Mouse (Mus musculus) MEL (cell line): Measurements from ENCODE around the gene S100a1.

Source experiments
- CTCF ChIP-seq, 3 experiments: IDR thresholded peaks in 2 of 3; conservative IDR thresholded peaks in 1 of 3; 2 replicates each; pipeline ENCODE4 v1.5.1; 2011 to 2012; ENCODE audit warnings: low read length in 3 of 3, low read depth in 2 of 3, mild to moderate bottlenecking in 2 of 3, improper control_type of control experiment in 1 of 3, inconsistent platforms in 1 of 3, mixed read lengths in 1 of 3, moderate library complexity in 1 of 3; ENCODE audit not compliant: control insufficient read depth in 1 of 3, insufficient read depth in 1 of 3, poor library complexity in 1 of 3, severe bottlenecking in 1 of 3
- POLR2A ChIP-seq, 2 experiments: IDR thresholded peaks; 2 replicates each; pipeline ENCODE4 v1.6.1; 2011 to 2012; ENCODE audit warnings: low read length in 2 of 2, mild to moderate bottlenecking in 2 of 2, control low read depth in 1 of 2, improper control_type of control experiment in 1 of 2, low read depth in 1 of 2, moderate library complexity in 1 of 2; ENCODE audit not compliant: control insufficient read depth in 1 of 2, insufficient read depth in 1 of 2, poor library complexity in 1 of 2
- RCOR1 ChIP-seq: IDR thresholded peaks from 2 replicates; pipeline ENCODE4 v1.6.1; 2012; ENCODE audit warnings: low read depth, mild to moderate bottlenecking, inconsistent platforms, low read length, improper control_type of control experiment
- TAL1 ChIP-seq: IDR thresholded peaks from 2 replicates; pipeline ENCODE4 v1.6.1; 2012; ENCODE audit warnings: mild to moderate bottlenecking, inconsistent platforms, low read length, moderate library complexity, mixed read lengths
- USF1 ChIP-seq: IDR thresholded peaks from 2 replicates; pipeline ENCODE4 v1.6.1; 2014; ENCODE audit warnings: low read depth, mild to moderate bottlenecking, inconsistent platforms, low read length, improper control_type of control experiment, moderate library complexity

- no peak for TF ChIP-seq POLR2A (IDR thresholded peaks at IDR 0.05; ENCODE audit: control insufficient read depth in 1 of 2, insufficient read depth in 1 of 2, low read depth in 1 of 2, low read length in 2 of 2, poor library complexity in 1 of 2)
- TF ChIP-seq CTCF (IDR thresholded peaks at IDR 0.05 in 2 of 3, conservative IDR thresholded peaks at IDR 0.05 in 1 of 3; ENCODE audit: control insufficient read depth in 1 of 3, insufficient read depth in 1 of 3, low read depth in 2 of 3, low read length in 3 of 3, poor library complexity in 1 of 3, severe bottlenecking in 1 of 3), result no peak
- TF ChIP-seq RCOR1, result no peak; the same call in 1 of the 2 replicates
- no peak for TF ChIP-seq USF1
- no peak for TF ChIP-seq TAL1
These were observed 4.5 kb downstream of the S100a1 start for GRCm38 (mm10) chr3:90509747-90510123.
